Mouse (Mus musculus) forebrain, embryonic 10.5 days (tissue): ENCODE data around the gene Duxbl1. TPM values are rescaled to one million over a fixed set of nuclear protein-coding genes. Genes with fewer than 3 reads are reported as not detected.
"Not testable (repeated sequence)": the region's sequence is repeated elsewhere in the genome, so short reads cannot be mapped to it uniquely, and the experiment has no call there.

ENCODE experiments used
- DNase-seq: peaks from one replicate; pipeline ENCODE4 v3.0.0-alpha.2; 2017; ENCODE audit warnings: low spot score; ENCODE audit errors: extremely low spot score
- H3K27ac ChIP-seq: fragments of 300-500 bp; sonication (generic); 2 replicates; pipeline ENCODE4 v1.5.1; 2016; ENCODE audit warnings: mild to moderate bottlenecking
- H3K27me3 ChIP-seq: fragments of 300-500 bp; sonication (generic); 2 replicates; pipeline ENCODE4 v1.6.1; 2016; ENCODE audit warnings: mild to moderate bottlenecking; ENCODE audit not compliant: poor library complexity, severe bottlenecking
- H3K36me3 ChIP-seq: fragments of 300-500 bp; sonication (generic); replicated peaks from 2 replicates; pipeline ENCODE4 v1.6.1; 2016; ENCODE audit warnings: mild to moderate bottlenecking, moderate library complexity
- H3K4me1 ChIP-seq: fragments of 300-500 bp; sonication (generic); 2 replicates; pipeline ENCODE4 v1.6.1; 2016
- H3K4me3 ChIP-seq: fragments of 300-500 bp; sonication (generic); 2 replicates; pipeline ENCODE4 v1.5.1; 2016; ENCODE audit warnings: mild to moderate bottlenecking, moderate library complexity
- H3K9me3 ChIP-seq: fragments of 300-500 bp; sonication (generic); 2 replicates; pipeline ENCODE4 v1.6.1; 2016; ENCODE audit warnings: mild to moderate bottlenecking, moderate library complexity
- WGBS: fragments of 180-500 bp; shearing (Covaris S2); methylation state at CpG from one replicate; pipeline ENCODE4 v1.1.7; 2016; 5-methylcytosine and 5-hydroxymethylcytosine counted together
- polyA plus RNA-seq: library from polyadenylated mRNA; unstranded; fragments of >200 nt; fragmentation: Nextera tagmentation; extraction: Ambion mirVana; gene quantifications from 2 replicates; pipeline ENCODE4 v1.2.1, GENCODE M21; 2016

The Duxbl1 gene
- 2.9 and 3.9 TPM in 2 replicates for polyA plus RNA-seq

DNA sequence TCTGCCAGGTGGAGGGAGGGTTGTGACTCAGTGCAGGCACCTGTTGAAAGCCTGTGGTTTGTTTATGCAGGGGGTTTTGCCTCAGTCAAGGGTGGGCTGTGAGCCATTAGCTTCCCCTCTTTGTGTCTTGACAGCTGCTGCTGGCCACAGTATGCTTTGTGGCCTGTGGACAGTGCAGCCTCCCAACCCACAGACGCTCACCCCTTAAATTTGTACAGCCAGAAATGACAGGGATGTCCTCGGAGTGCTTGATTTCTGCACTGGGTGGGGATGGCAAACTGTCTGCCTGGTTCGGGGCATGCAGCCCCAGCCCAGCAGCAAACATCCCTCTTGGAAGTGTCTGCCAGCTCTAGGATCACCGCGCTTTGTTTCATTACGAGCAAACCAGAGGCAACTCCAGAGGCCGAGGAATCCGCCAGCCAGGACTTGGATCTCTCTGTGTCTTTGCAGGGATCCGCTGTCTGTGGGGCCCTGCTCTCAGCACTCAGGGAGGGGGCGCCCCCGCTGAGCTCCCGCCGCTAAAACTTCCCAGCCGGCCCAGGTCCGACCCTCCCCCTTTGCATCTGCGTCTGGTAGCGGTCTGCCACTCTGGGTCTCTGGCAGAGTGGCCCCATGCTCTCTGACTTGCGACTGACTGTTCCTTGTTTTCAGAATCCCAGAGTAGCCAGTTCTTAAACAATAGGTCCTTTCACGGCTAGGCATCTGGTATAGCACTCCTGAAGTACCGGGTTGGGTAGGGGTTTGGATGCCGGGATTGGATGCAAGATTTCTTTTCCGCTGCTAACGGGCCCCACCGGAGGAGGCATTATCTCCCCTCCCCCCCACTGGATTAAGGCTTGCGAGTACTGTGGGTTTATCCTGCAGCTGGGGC lies at the start of gene Duxbl1:
TSS of gene Duxbl1 (plus strand) at position 207 of the 871 bp plus-strand sequence.
- H3K27ac ChIP-seq, result peak within 1 kb of the TSS; percentile 87
- peak within 1 kb of the TSS; percentile 39 for H3K4me3 ChIP-seq
- WGBS, result no CpG with 5 or more reads among the region's 25 CpGs
- H3K27me3 ChIP-seq, H3K36me3 ChIP-seq, H3K4me1 ChIP-seq, DNase-seq, H3K9me3 ChIP-seq: not testable (repeated sequence)

DNA sequence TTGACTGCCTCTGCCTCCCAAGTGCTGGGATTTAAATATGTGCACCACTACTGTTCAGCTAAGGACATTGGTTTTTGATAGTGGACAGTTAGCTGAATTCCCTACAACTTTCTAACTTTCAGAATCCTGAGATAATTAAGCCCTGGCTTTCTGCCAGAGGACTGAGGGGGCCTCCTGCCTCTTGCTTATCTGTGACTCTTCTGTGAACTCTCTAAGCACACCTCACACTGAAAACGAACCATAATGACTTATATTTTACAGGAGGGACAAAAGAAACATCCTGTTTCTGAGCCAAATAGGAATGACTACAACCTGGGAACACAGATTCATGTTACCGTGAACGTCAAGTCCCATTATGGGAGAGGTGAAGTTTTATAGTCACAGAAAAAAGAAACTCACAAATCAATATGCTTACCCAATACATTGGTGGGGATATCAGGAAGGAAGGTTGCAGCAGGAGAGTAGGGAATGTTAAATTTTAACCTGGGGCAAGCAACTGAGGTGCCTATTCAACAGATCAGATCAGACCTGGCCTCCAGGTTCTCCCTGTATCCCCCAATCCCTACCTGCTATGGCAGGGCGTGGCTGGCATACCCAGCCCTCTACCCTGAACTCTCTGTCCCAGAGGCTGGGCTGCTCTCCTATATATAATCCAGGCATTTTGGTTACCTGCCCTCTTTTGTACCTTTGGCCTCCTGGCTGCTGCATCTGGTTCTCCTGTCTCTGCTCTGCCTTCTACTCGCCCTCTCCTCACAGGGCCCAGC lies 41.3 kb upstream of the Duxbl1 start:
- not testable (repeated sequence) for DNase-seq, H3K9me3 ChIP-seq, H3K4me3 ChIP-seq, H3K27me3 ChIP-seq, H3K27ac ChIP-seq, H3K4me1 ChIP-seq, H3K36me3 ChIP-seq
- WGBS, result no CpG with 5 or more reads among the region's 5 CpGs

DNA sequence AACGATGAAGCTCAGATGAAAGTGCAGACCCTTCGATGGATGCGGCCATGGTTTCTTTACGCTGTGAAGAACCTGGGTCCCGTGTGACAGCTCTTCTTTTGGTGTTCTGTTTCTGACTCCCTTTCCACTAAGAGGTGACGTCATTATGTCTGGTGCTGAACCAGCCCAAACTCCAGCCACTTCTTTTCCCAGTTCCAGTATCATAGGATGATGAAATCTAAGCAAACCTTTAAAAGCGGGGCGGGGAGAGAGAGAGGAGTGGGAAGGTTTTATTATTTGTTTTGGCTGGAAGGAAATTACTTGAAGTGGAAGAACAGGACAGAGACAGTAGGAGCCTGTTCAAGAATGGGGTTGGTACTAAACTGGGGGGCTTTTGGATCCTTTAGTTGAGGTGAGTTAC lies 40.4 kb upstream of the Duxbl1 start, which contains the start of gene Cphx1:
TSS of gene Cphx1 (plus strand) at position 301 of the 400 bp plus-strand sequence.
- not testable (repeated sequence) for H3K4me1 ChIP-seq, DNase-seq, H3K27me3 ChIP-seq, H3K36me3 ChIP-seq, H3K27ac ChIP-seq, H3K4me3 ChIP-seq, H3K9me3 ChIP-seq
- no CpG with 5 or more reads among the region's 8 CpGs for WGBS

DNA sequence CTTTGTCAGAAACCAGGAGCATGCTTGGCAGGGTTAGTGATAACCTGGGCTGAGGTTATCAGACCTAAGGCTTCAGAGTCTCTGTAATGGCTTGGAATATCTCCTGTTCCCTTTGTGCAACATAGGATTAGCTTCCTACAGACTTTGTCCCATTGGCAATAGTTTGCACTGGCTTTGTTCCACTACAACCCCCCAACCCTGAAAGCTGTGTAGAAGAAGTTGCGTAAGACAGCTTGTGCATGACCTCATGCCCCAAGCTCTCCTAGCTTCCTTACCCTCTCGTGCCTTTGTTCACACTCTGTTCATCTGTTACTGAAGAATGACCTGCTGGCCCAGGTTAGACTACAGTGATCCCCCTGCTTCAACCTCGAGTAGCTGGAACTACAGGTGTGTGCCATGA lies 20.5 kb upstream of the Duxbl1 start:
- H3K36me3 ChIP-seq, H3K27ac ChIP-seq, H3K27me3 ChIP-seq, DNase-seq, H3K4me1 ChIP-seq, H3K9me3 ChIP-seq, H3K4me3 ChIP-seq: not testable (repeated sequence)
- WGBS, result no CpG with 5 or more reads among the region's 3 CpGs

DNA sequence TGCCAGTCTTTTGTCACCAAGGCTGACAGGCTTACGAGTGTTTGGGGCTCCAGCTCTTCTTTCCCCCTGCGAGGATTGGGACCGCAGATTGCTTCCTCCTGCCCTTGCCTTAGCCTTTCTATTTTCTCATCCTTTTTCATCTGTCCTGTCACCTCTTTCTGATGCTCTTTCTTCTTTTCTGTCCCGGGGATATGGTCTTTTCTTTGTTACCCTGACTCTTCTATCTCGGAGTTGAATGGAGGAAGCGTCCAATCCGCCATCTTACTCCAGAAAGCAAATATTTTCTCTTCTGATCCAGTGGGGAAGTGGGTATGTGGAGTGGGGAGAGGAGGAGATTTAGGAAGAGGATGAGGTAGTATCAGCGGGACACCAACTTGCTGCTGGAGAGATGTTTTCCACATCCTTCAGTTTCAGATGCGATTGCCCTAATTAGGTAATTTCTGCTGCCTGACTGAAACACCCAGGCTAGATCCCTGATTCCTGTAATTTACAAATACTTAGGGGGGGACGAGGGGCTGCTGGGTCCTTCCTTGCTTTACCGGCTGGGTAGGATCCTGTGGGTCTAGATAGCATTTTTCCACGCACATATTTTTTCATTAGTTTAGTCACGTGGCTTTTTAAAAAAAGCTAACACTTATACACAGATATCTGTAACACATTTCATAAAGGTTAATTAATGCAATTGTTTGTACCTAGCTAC lies 1.0 kb downstream of the Duxbl1 start:
- H3K4me1 ChIP-seq, H3K9me3 ChIP-seq, H3K36me3 ChIP-seq, H3K27me3 ChIP-seq: not testable (repeated sequence)
- peak overlapping the region; percentile 39 for H3K4me3 ChIP-seq
- peak overlapping the region; percentile 87 for H3K27ac ChIP-seq
- peak; percentile 17 for DNase-seq
- WGBS, result under 1% methylated on average over 7 of the region's 13 CpGs

DNA sequence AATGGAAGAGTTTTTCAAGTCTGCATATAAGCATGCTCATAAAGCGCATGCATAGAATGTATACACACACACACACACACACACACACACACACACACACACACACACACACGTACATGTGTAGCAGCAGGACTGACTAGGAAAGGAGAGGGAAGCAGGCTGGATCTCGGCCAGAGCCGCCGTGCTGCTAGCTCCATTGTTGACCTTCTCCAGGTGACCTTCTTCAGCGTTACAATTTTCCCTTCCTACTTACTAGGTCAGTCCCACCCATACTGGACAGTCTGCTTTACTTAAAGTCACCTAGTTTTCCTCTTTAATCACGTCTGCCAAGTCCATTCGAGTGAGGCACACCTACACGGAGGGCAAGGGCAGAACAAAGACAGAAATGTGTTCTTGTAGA lies 3.5 kb downstream of the Duxbl1 start:
- whole genome bisulfite sequencing, result 87% methylated on average over 5 of the region's 9 CpGs
- not testable (repeated sequence) for H3K4me1 ChIP-seq
- DNase-seq, result peak; percentile 7

DNA sequence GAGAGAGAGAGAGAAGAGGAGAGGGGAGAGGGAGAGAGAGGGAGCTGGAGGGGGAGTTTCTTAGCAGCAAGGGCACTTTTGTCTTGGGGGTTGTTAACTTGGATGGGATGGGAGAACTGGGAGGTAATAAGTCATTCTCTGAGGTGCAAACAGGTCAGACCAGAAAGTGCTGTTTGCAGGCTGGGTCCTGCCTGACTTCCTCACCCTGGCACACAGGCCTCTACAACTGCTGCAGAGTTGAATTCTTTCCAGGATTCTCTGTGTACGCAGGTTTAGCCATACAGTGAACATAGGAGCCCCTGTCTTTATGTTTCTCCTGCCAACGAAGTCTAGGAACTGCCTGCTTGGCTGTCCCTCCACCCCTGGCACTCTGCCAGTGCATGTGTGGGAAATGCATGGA lies 29.1 kb downstream of the Duxbl1 start:
- not testable (repeated sequence) for H3K27me3 ChIP-seq, H3K27ac ChIP-seq, DNase-seq, H3K36me3 ChIP-seq, H3K4me1 ChIP-seq, H3K4me3 ChIP-seq, H3K9me3 ChIP-seq
- WGBS, result no CpG with 5 or more reads among the region's 2 CpGs

More for the DNA sequence above, 3.5 kb downstream of the Duxbl1 start:
- not testable (repeated sequence) for H3K4me3 ChIP-seq, H3K9me3 ChIP-seq, H3K36me3 ChIP-seq, H3K27me3 ChIP-seq, H3K27ac ChIP-seq

DNA sequence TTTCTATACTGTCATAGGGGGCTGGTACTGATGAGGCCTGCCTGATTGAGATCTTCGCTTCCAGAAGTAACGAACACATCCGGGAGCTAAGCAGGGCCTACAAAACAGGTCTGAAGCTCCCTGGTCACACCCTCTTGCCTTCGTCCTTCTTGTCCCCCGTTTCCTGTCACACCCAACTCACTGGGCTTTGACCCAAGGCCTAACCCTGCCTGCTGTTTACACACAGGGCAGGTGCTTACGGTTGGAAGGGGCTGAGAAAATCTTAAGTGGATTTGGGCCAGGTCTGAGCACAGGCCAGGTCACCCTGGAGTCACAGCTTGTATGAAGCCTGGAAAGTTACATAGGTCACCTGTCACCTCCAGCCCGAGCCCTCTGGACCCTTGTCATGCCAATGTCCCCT lies 38.0 kb downstream of the Duxbl1 start:
- H3K27me3 ChIP-seq, DNase-seq, H3K36me3 ChIP-seq, H3K9me3 ChIP-seq, H3K4me1 ChIP-seq, H3K27ac ChIP-seq, H3K4me3 ChIP-seq: not testable (repeated sequence)
- no CpG with 5 or more reads among the region's 7 CpGs for WGBS

DNA sequence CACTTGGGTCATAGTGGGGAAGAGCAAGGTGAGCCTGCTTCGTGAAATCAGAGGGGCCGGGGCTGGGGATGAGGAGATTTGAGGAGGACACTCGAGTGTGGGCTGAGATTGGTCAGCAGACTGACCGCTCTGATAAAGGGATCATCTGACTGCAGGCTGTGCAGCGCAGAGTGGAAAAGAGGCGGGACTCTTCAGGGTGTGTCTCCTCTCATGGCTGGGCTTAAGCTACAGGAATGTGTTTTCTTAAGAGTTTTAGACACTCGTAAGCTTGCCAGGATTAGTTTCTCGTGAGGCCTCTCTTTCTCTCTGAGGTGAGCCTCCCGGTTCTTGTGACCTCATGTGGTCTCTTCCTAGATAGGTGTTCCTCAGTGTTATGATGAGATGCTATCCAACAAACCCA lies 43.2 kb downstream of the Duxbl1 start:
- H3K4me1 ChIP-seq, H3K9me3 ChIP-seq, DNase-seq, H3K27ac ChIP-seq, H3K27me3 ChIP-seq, H3K36me3 ChIP-seq, H3K4me3 ChIP-seq: not testable (repeated sequence)
- no CpG with 5 or more reads among the region's 9 CpGs for WGBS

DNA sequence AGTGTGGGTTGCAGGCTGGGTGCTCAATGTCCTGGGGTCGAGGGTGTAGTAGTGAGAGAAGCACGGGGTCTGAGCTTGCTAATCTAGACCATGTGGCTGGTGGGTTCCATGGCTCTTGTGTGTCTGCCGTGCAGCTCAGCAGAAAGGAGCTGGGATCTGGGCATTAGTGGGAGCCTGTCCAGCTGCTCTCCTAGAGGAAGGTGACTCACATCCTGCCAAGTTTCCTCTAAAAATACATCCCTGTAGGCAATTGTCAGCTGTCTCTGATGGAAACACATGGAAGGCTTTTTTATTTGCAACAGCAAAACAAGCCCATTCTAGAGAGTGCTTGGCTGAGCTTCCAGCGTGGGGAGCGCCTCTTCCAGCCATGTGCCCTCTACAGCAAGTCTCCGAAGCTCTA lies 44.5 kb downstream of the Duxbl1 start:
- H3K27me3 ChIP-seq, DNase-seq, H3K36me3 ChIP-seq, H3K9me3 ChIP-seq, H3K27ac ChIP-seq, H3K4me3 ChIP-seq, H3K4me1 ChIP-seq: not testable (repeated sequence)
- no CpG with 5 or more reads among the region's 6 CpGs for WGBS

DNA sequence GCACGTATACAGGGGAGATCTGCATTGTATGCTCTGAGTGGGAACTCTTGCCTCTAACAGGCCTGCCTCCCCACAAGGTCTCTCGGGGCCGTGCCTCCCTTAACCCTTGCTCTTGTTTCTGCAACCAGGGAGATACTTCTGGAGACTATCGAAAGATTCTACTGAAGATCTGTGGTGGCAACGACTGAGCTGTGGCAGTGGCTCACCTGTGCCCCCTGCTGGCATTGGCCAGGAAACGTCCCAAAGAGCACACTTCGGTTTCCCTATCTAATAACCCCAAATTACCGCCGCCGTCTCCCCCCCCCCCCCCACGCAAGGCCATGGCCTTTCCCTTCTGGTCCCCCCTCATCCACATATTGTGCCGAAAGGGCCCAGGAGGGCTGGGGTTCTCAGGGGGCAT lies 47.3 kb downstream of the Duxbl1 start:
- not testable (repeated sequence) for H3K9me3 ChIP-seq, H3K27ac ChIP-seq, DNase-seq, H3K27me3 ChIP-seq, H3K4me1 ChIP-seq, H3K4me3 ChIP-seq, H3K36me3 ChIP-seq
- no CpG with 5 or more reads among the region's 12 CpGs for WGBS

DNA sequence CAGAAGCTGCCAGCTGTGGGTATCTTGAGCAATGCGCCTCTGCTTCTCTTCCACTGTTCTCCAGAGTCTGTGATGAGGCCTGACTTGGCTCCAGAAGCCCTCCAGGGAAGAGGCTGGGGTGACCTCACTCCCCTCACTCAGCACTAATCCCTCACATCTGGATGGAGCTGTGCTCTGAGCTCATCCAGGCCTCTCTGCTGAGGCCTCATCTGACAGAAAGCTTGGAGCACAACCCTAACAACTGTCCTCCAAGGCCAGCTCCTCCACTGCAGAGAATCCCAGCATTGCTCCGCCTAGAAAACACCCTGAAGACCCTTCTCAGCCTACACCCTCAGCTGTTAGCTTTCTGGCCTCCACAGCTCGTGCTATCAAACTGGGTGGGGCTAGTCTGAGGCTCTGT lies 56.0 kb downstream of the Duxbl1 start:
- H3K27me3 ChIP-seq, H3K36me3 ChIP-seq, H3K27ac ChIP-seq, H3K9me3 ChIP-seq, DNase-seq, H3K4me1 ChIP-seq, H3K4me3 ChIP-seq: not testable (repeated sequence)
- WGBS, result no CpG with 5 or more reads among the region's 3 CpGs

DNA sequence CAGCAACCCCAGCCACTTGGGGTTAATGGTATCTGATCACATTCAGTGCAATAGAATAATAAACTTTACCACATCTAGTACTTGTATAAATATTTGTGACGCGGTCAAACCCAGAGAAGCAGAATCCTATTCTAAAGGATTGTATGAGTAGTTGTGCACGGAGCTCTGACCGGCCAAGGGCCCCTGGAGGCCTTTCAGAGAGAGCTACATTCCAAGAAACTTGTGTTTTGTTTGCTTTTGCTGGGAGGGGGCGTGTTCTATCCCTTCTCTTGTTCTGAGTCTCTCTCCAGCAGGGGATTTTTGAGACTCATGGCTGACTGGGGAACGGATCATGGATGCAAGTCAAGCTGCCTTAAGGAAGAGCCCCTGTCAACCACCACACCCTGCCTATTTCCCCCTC lies 57.1 kb downstream of the Duxbl1 start:
- H3K27ac ChIP-seq, DNase-seq, H3K36me3 ChIP-seq, H3K27me3 ChIP-seq, H3K9me3 ChIP-seq, H3K4me1 ChIP-seq, H3K4me3 ChIP-seq: not testable (repeated sequence)
- no CpG with 5 or more reads among the region's 6 CpGs for WGBS
